Comparison of ENCODE assay signal across 13 mouse cellular contexts in genomic region chr1:24452572-24453269, GRCm38 (mm10).
DNase-seq lines count a peak whose midpoint lies in the region; ATAC-seq and TF ChIP-seq lines count a peak whose summit lies in the region.
"Had no signal": no experiment of that assay in that cellular context is flagged by ENCODE, and none has a peak within 500 bp of the region (broad histone marks: within the 10 kb centered on the region; RNA-seq: fewer than 3 reads in every experiment).

No protein-coding gene starts in this region.

- H3K27ac ChIP-seq in forebrain, embryonic 11.5 days (ENCODE audit: low read depth, low read length): no peak overlapping the region
- no peak overlapping the region for H3K27ac ChIP-seq in forebrain, embryonic 12.5 days
- peak overlapping the region; percentile 66 for H3K27ac ChIP-seq in stomach, embryonic 14.5 days (ENCODE audit: low read length)
- no peak overlapping the region for H3K27ac ChIP-seq in stomach, postnatal 0 days (replicated peaks)
- no peak overlapping the region for H3K27ac ChIP-seq in midbrain, embryonic 12.5 days (replicated peaks)
- H3K27ac ChIP-seq in stomach, embryonic 16.5 days (ENCODE audit: low read length): peak overlapping the region; percentile 19
- H3K27ac ChIP-seq: heart, embryonic 15.5 days; hindbrain, embryonic 15.5 days; neural tube, embryonic 13.5 days had no signal

- H3K9ac ChIP-seq in forebrain, embryonic 11.5 days (ENCODE audit: low read length): no peak overlapping the region
- H3K9ac ChIP-seq in forebrain, embryonic 12.5 days: no peak overlapping the region
- H3K9ac ChIP-seq in stomach, embryonic 14.5 days (replicated peaks; ENCODE audit: low read depth, low read length): no peak overlapping the region
- H3K9ac ChIP-seq in stomach, postnatal 0 days (ENCODE audit: low read length): no peak overlapping the region
- H3K9ac ChIP-seq in midbrain, embryonic 12.5 days (replicated peaks): no peak overlapping the region
- no peak overlapping the region for H3K9ac ChIP-seq in stomach, embryonic 16.5 days (ENCODE audit: low read length)
- H3K9ac ChIP-seq: heart, embryonic 15.5 days; hindbrain, embryonic 15.5 days; neural tube, embryonic 13.5 days had no signal

- TF ChIP-seq EP300 in stomach, postnatal 0 days (optimal IDR thresholded peaks at IDR 0.05): no peak

- H3K27me3 ChIP-seq in forebrain, embryonic 11.5 days (ENCODE audit: control insufficient read depth, insufficient read depth, low read length): no peaks in the 10 kb centered on the region
- no peaks in the 10 kb centered on the region for H3K27me3 ChIP-seq in forebrain, embryonic 12.5 days
- no peaks in the 10 kb centered on the region for H3K27me3 ChIP-seq in stomach, embryonic 14.5 days (ENCODE audit: control insufficient read depth, insufficient read depth, low read length)
- no peaks in the 10 kb centered on the region for H3K27me3 ChIP-seq in stomach, postnatal 0 days (ENCODE audit: control insufficient read depth, insufficient read depth, low read length)
- H3K27me3 ChIP-seq in midbrain, embryonic 12.5 days: no peaks in the 10 kb centered on the region
- H3K27me3 ChIP-seq in stomach, embryonic 16.5 days (ENCODE audit: control insufficient read depth, insufficient read depth, low read length): no peaks in the 10 kb centered on the region
- H3K27me3 ChIP-seq: heart, embryonic 15.5 days; hindbrain, embryonic 15.5 days; neural tube, embryonic 13.5 days had no signal

- H3K36me3 ChIP-seq in forebrain, embryonic 11.5 days (ENCODE audit: control insufficient read depth, insufficient read depth, low read length): no peaks in the 10 kb centered on the region
- no peaks in the 10 kb centered on the region for H3K36me3 ChIP-seq in forebrain, embryonic 12.5 days (replicated peaks)
- no peaks in the 10 kb centered on the region for H3K36me3 ChIP-seq in stomach, embryonic 14.5 days (ENCODE audit: control insufficient read depth, insufficient read depth, low read length)
- no peaks in the 10 kb centered on the region for H3K36me3 ChIP-seq in stomach, postnatal 0 days (ENCODE audit: control insufficient read depth, insufficient read depth, low read length)
- no peaks in the 10 kb centered on the region for H3K36me3 ChIP-seq in midbrain, embryonic 12.5 days
- H3K36me3 ChIP-seq in stomach, embryonic 16.5 days (ENCODE audit: control insufficient read depth, insufficient read depth, low read length): no peaks in the 10 kb centered on the region
- H3K36me3 ChIP-seq: heart, embryonic 15.5 days; hindbrain, embryonic 15.5 days; neural tube, embryonic 13.5 days had no signal

- no peak for DNase-seq in forebrain, embryonic 11.5 days (ENCODE audit: low spot score)
- no peak for DNase-seq in stomach, postnatal 0 days (ENCODE audit: low spot score)
- DNase-seq in cerebellum, adult 11-12 months: no peak
- DNase-seq in heart, adult 9 months (ENCODE audit: low spot score in 2 of 2): no peak
- DNase-seq: cerebellum, adult 9-10 months; right cerebral cortex, adult 18-20 months had no signal

- no peak overlapping the region for H3K4me3 ChIP-seq in forebrain, embryonic 11.5 days (ENCODE audit: low read depth, low read length)
- no peak overlapping the region for H3K4me3 ChIP-seq in forebrain, embryonic 12.5 days (replicated peaks)
- H3K4me3 ChIP-seq in stomach, embryonic 14.5 days (ENCODE audit: low read depth, low read length): no peak overlapping the region
- H3K4me3 ChIP-seq in stomach, postnatal 0 days (ENCODE audit: low read depth, low read length): no peak overlapping the region
- no peak overlapping the region for H3K4me3 ChIP-seq in midbrain, embryonic 12.5 days
- H3K4me3 ChIP-seq in stomach, embryonic 16.5 days (replicated peaks; ENCODE audit: low read length): no peak overlapping the region
- H3K4me3 ChIP-seq: heart, embryonic 15.5 days; hindbrain, embryonic 15.5 days; neural tube, embryonic 13.5 days had no signal

- H3K4me2 ChIP-seq in forebrain, embryonic 11.5 days (ENCODE audit: low read depth, low read length, severe bottlenecking): no peak overlapping the region
- no peak overlapping the region for H3K4me2 ChIP-seq in forebrain, embryonic 12.5 days
- no peak overlapping the region for H3K4me2 ChIP-seq in stomach, embryonic 14.5 days (replicated peaks; ENCODE audit: low read depth, low read length)
- no peak overlapping the region for H3K4me2 ChIP-seq in stomach, postnatal 0 days (replicated peaks; ENCODE audit: low read depth)
- no peak overlapping the region for H3K4me2 ChIP-seq in midbrain, embryonic 12.5 days (replicated peaks)
- H3K4me2 ChIP-seq in stomach, embryonic 16.5 days (ENCODE audit: low read depth, low read length): no peak overlapping the region
- H3K4me2 ChIP-seq: heart, embryonic 15.5 days; hindbrain, embryonic 15.5 days; neural tube, embryonic 13.5 days had no signal

- WGBS in forebrain, embryonic 11.5 days: 48% methylated on average over 10 of the region's 10 CpGs
- 37% methylated on average over 10 of the region's 10 CpGs for WGBS in forebrain, embryonic 12.5 days
- 39% methylated on average over 10 of the region's 10 CpGs for WGBS in stomach, embryonic 14.5 days
- 46% methylated on average over 10 of the region's 10 CpGs for WGBS in stomach, postnatal 0 days
- WGBS in midbrain, embryonic 12.5 days: 47% methylated on average over 10 of the region's 10 CpGs
- 49% methylated on average over 10 of the region's 10 CpGs for WGBS in stomach, embryonic 16.5 days

- peak; percentile 77; the same call in 1 of the 2 replicates for ATAC-seq in forebrain, embryonic 11.5 days (replicated peaks; ENCODE audit: low FRiP score)
- no peak for ATAC-seq in forebrain, embryonic 12.5 days (ENCODE audit: low FRiP score)
- ATAC-seq in stomach, embryonic 14.5 days (ENCODE audit: insufficient number of reproducible peaks, insufficient read depth, low FRiP score, low read depth): peak; percentile 58; the same call in 1 of the 2 replicates
- ATAC-seq in stomach, postnatal 0 days (ENCODE audit: low FRiP score, low TSS enrichment): no peak
- peak; percentile 72 for ATAC-seq in midbrain, embryonic 12.5 days (ENCODE audit: low FRiP score, low read depth)
- no peak for ATAC-seq in stomach, embryonic 16.5 days (ENCODE audit: insufficient read depth, low FRiP score)

- H3K9me3 ChIP-seq in forebrain, embryonic 11.5 days (ENCODE audit: control insufficient read depth, low read length): no peaks in the 10 kb centered on the region
- H3K9me3 ChIP-seq in forebrain, embryonic 12.5 days: no peaks in the 10 kb centered on the region
- no peaks in the 10 kb centered on the region for H3K9me3 ChIP-seq in stomach, embryonic 14.5 days (ENCODE audit: control insufficient read depth, low read depth, low read length)
- no peaks in the 10 kb centered on the region for H3K9me3 ChIP-seq in stomach, postnatal 0 days (ENCODE audit: control insufficient read depth, low read length)
- H3K9me3 ChIP-seq in midbrain, embryonic 12.5 days: no peaks in the 10 kb centered on the region
- H3K9me3 ChIP-seq in stomach, embryonic 16.5 days (replicated peaks; ENCODE audit: control insufficient read depth, low read length): no peaks in the 10 kb centered on the region
- H3K9me3 ChIP-seq: heart, embryonic 15.5 days; hindbrain, embryonic 15.5 days; neural tube, embryonic 13.5 days had no signal

- no peaks in the 10 kb centered on the region for H3K4me1 ChIP-seq in forebrain, embryonic 11.5 days (replicated peaks; ENCODE audit: control insufficient read depth, insufficient read depth, low read length)
- H3K4me1 ChIP-seq in forebrain, embryonic 12.5 days: peaks cover 11% of the 10 kb centered on the region
- 0 out of 2 replicates have a peak, but pooled peaks cover 3% of the 10 kb centered on the region for H3K4me1 ChIP-seq in stomach, embryonic 14.5 days (ENCODE audit: control insufficient read depth, insufficient read depth, low read length)
- no peaks in the 10 kb centered on the region for H3K4me1 ChIP-seq in stomach, postnatal 0 days (replicated peaks; ENCODE audit: control insufficient read depth, insufficient read depth)
- H3K4me1 ChIP-seq in midbrain, embryonic 12.5 days: no peaks in the 10 kb centered on the region; the same call in 1 of the 2 replicates
- H3K4me1 ChIP-seq in stomach, embryonic 16.5 days (ENCODE audit: control insufficient read depth, insufficient read depth, low read length): 0 out of 2 replicates have a peak, but pooled peaks cover 3% of the 10 kb centered on the region
- H3K4me1 ChIP-seq: heart, embryonic 15.5 days; hindbrain, embryonic 15.5 days; neural tube, embryonic 13.5 days had no signal

- no peak for TF ChIP-seq CTCF in stomach, postnatal 0 days (IDR thresholded peaks at IDR 0.05; ENCODE audit: low read depth)

Comparison
In these comparisons a context has a peak if more than half of its experiments do, and no peak if none do; other contexts are left out.
1. ATAC-seq: peak in forebrain, embryonic 11.5 days (single experiment), stomach, embryonic 14.5 days (single experiment) and midbrain, embryonic 12.5 days (single experiment); none in forebrain, embryonic 12.5 days (single experiment), stomach, postnatal 0 days (single experiment) and stomach, embryonic 16.5 days (single experiment).
2. H3K27ac ChIP-seq: peak in stomach, embryonic 14.5 days (single experiment) and stomach, embryonic 16.5 days (single experiment); none in forebrain, embryonic 11.5 days (single experiment), forebrain, embryonic 12.5 days (single experiment), stomach, postnatal 0 days (single experiment) and midbrain, embryonic 12.5 days (single experiment).